Mouse (Mus musculus): ENCODE results near the gene Eif3i.

GRCm38 (mm10) chr4:129568366-129568765, 32.1 kb downstream of the Eif3i start:
- TF ChIP-seq CTCF (IDR thresholded peaks at IDR 0.05; ENCODE audit: low read depth, low read length) (no peak), POLR2A (IDR thresholded peaks at IDR 0.05; ENCODE audit: extremely low read depth, insufficient read depth, low read length) (no peak)
